Mouse (Mus musculus): ENCODE data around the gene Tacr3. TPM values are rescaled to one million over a fixed set of nuclear protein-coding genes. Genes with fewer than 3 reads are reported as not detected.

Tacr3 gene
- polyA plus RNA-seq, 1 experiment from 2014 or later, result 1.9 TPM

DNA sequence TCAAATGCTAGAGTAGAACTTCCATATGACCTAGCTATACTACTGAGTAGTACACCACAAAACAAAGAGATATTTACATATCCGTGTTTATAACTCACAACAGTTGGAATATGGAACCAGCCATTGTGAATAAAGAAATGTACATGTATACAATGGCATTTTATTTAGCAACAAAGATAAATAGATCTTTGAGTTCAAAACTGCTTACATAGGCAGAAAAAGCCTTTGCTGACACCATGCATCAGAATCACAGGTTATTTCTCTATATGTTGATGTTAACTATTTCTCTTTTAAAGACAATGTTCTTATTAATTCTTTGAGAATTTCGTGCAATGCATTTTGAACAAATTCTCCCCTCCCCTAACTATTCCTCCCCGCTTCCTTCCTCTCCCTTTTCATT, 80.1 kb downstream of the Tacr3 start:
- H3K9me3 ChIP-seq (ENCODE audit: control insufficient read depth, low read length), result no peaks in the 10 kb centered on the region
- H3K4me1 ChIP-seq (replicated peaks; ENCODE audit: control insufficient read depth, insufficient read depth), result no peaks in the 10 kb centered on the region
- H3K27ac ChIP-seq (replicated peaks), result no peak overlapping the region
- ATAC-seq (ENCODE audit: low FRiP score, low TSS enrichment) (no peak), DNase-seq (ENCODE audit: low spot score) (no peak)
- no peak for TF ChIP-seq CTCF (IDR thresholded peaks at IDR 0.05; ENCODE audit: low read depth)
- TF ChIP-seq EP300 (optimal IDR thresholded peaks at IDR 0.05), result no peak
- H3K27me3 ChIP-seq (ENCODE audit: control insufficient read depth, insufficient read depth, low read length), result no peaks in the 10 kb centered on the region
- 75% methylated on average over 3 of the region's 3 CpGs for WGBS
- H3K36me3 ChIP-seq (ENCODE audit: control insufficient read depth, insufficient read depth, low read length), result no peaks in the 10 kb centered on the region
- H3K9ac ChIP-seq (ENCODE audit: low read length), result no peak overlapping the region
- H3K4me2 ChIP-seq (replicated peaks; ENCODE audit: low read depth), result no peak overlapping the region
- H3K4me3 ChIP-seq (ENCODE audit: low read depth, low read length), result no peak overlapping the region

DNA sequence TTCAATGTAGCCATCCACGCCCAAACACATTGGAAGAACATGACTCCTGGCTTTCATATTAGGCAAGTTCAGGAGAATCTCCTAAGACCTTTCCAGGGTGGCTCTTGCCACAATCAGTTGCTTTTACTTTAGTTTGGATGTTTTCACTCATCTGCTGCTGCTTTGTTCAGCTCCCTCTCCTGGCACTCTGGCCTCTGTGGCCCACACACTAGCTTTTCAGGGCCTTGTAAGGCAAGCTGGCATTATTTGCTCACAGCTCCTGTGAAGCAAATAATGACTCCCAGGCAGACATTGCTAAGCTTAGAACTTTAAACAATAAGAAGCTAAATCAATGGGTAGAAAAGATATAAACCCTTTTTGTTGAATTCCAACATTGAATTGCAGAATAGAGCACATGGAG, 105.9 kb downstream of the Tacr3 start:
- Histone ChIP-seq H3K9ac (ENCODE audit: low read length) (no peak overlapping the region), H3K36me3 (ENCODE audit: control insufficient read depth, insufficient read depth, low read length) (no peaks in the 10 kb centered on the region), H3K9me3 (ENCODE audit: control insufficient read depth, low read length) (no peaks in the 10 kb centered on the region), H3K4me1 (replicated peaks; ENCODE audit: control insufficient read depth, insufficient read depth) (no peaks in the 10 kb centered on the region), H3K27me3 (ENCODE audit: control insufficient read depth, insufficient read depth, low read length) (no peaks in the 10 kb centered on the region), H3K4me3 (ENCODE audit: low read depth, low read length) (no peak overlapping the region), H3K27ac (replicated peaks) (no peak overlapping the region), H3K4me2 (replicated peaks; ENCODE audit: low read depth) (no peak overlapping the region)
- 90% methylated on average over 1 of the region's 1 CpGs for WGBS
- TF ChIP-seq CTCF (IDR thresholded peaks at IDR 0.05; ENCODE audit: low read depth) (no peak), EP300 (optimal IDR thresholded peaks at IDR 0.05) (no peak)
- DNase-seq (ENCODE audit: low spot score), result no peak
- ATAC-seq (ENCODE audit: low FRiP score, low TSS enrichment), result no peak

DNA sequence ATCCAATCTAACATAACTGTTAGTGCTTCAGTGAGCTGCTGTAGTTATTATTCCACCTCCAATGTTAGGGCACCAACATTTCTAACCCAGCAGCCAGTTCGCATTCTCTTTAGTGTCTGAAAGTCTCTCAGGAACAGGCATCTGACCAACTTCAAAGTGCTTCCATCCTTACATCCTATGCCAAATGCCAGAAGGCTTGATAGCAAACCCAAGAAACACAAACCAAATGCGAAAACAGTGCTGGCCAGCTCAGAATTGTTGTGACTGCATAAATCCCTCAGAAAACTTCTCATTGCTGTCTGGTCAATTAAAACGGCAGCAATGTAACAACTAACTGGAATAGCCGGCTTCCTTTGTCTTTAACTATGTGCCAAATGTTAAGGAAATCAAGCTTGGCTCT, 106.7 kb downstream of the Tacr3 start:
- Histone ChIP-seq H3K9me3 (ENCODE audit: control insufficient read depth, low read length) (no peaks in the 10 kb centered on the region), H3K4me3 (ENCODE audit: low read depth, low read length) (no peak overlapping the region), H3K27me3 (ENCODE audit: control insufficient read depth, insufficient read depth, low read length) (no peaks in the 10 kb centered on the region), H3K36me3 (ENCODE audit: control insufficient read depth, insufficient read depth, low read length) (no peaks in the 10 kb centered on the region), H3K4me1 (replicated peaks; ENCODE audit: control insufficient read depth, insufficient read depth) (no peaks in the 10 kb centered on the region), H3K9ac (ENCODE audit: low read length) (no peak overlapping the region), H3K27ac (replicated peaks) (no peak overlapping the region), H3K4me2 (replicated peaks; ENCODE audit: low read depth) (no peak overlapping the region)
- WGBS, result 83% methylated on average over 4 of the region's 4 CpGs
- no peak for DNase-seq (ENCODE audit: low spot score)
- ATAC-seq (ENCODE audit: low FRiP score, low TSS enrichment), result no peak
- TF ChIP-seq EP300 (optimal IDR thresholded peaks at IDR 0.05), result no peak
- no peak for TF ChIP-seq CTCF (IDR thresholded peaks at IDR 0.05; ENCODE audit: low read depth)

DNA sequence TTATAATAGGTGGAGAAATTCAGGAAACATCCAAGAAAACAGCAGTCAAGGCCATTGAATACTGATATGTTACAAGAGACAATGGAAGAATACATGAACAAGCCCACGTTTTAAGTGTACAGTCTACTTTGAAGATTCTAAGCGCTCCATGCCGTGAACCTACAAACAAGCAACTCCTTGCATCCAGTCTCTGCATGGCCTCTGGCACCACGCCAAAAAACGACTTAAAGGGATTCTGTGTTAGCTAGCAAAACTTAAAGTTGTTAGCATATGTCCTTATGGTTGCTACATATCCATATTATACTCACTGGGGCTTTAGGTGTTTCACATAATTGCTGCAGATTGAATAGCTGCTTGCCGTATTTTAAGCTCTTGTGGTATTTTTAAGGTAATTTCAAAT, 134.7 kb downstream of the Tacr3 start:
- DNase-seq (ENCODE audit: low spot score), result no peak

DNA sequence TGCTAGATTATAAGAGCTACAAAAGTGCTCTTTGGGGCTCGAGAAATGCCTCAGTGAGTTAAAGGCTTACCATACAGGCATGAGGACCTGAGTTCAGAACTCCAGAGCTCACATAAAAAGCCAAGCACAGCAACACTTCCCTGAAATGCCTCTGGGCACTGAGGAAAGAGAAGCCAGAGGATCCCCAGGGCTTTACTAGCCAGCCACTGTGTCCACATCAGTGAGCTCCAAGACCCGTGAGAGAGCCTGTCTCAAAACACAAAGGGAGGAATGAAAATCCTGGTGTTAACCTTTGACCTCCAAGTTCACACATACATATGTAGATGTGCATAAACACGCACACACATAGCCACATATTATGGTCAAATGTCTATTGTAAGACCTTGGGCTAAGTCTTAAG, 150.1 kb downstream of the Tacr3 start:
- no peak overlapping the region for H3K27ac ChIP-seq (replicated peaks)
- no peak for TF ChIP-seq CTCF (IDR thresholded peaks at IDR 0.05; ENCODE audit: low read depth)
- TF ChIP-seq EP300 (optimal IDR thresholded peaks at IDR 0.05), result no peak
- H3K27me3 ChIP-seq (ENCODE audit: control insufficient read depth, insufficient read depth, low read length), result no peaks in the 10 kb centered on the region
- no peaks in the 10 kb centered on the region for H3K36me3 ChIP-seq (ENCODE audit: control insufficient read depth, insufficient read depth, low read length)
- H3K4me3 ChIP-seq (ENCODE audit: low read depth, low read length), result no peak overlapping the region
- DNase-seq (ENCODE audit: low spot score) (no peak), ATAC-seq (ENCODE audit: low FRiP score, low TSS enrichment) (no peak)
- no peak overlapping the region for H3K9ac ChIP-seq (ENCODE audit: low read length)
- WGBS, result 72% methylated on average over 3 of the region's 3 CpGs
- no peak overlapping the region for H3K4me2 ChIP-seq (replicated peaks; ENCODE audit: low read depth)
- H3K4me1 ChIP-seq (replicated peaks; ENCODE audit: control insufficient read depth, insufficient read depth), result no peaks in the 10 kb centered on the region
- no peaks in the 10 kb centered on the region for H3K9me3 ChIP-seq (ENCODE audit: control insufficient read depth, low read length)

More for the DNA sequence above, 134.7 kb downstream of the Tacr3 start:
- no peaks in the 10 kb centered on the region for H3K4me1 ChIP-seq (replicated peaks; ENCODE audit: control insufficient read depth, insufficient read depth)
- H3K4me2 ChIP-seq (replicated peaks; ENCODE audit: low read depth), result no peak overlapping the region
- 49% methylated on average over 6 of the region's 6 CpGs for WGBS
- H3K36me3 ChIP-seq (ENCODE audit: control insufficient read depth, insufficient read depth, low read length), result no peaks in the 10 kb centered on the region
- no peak for TF ChIP-seq EP300 (optimal IDR thresholded peaks at IDR 0.05)
- no peak for TF ChIP-seq CTCF (IDR thresholded peaks at IDR 0.05; ENCODE audit: low read depth)
- no peaks in the 10 kb centered on the region for H3K27me3 ChIP-seq (ENCODE audit: control insufficient read depth, insufficient read depth, low read length)
- H3K27ac ChIP-seq (replicated peaks), result no peak overlapping the region
- no peak overlapping the region for H3K4me3 ChIP-seq (ENCODE audit: low read depth, low read length)
- ATAC-seq (ENCODE audit: low FRiP score, low TSS enrichment), result no peak
- no peaks in the 10 kb centered on the region for H3K9me3 ChIP-seq (ENCODE audit: control insufficient read depth, low read length)
- H3K9ac ChIP-seq (ENCODE audit: low read length), result no peak overlapping the region

DNA sequence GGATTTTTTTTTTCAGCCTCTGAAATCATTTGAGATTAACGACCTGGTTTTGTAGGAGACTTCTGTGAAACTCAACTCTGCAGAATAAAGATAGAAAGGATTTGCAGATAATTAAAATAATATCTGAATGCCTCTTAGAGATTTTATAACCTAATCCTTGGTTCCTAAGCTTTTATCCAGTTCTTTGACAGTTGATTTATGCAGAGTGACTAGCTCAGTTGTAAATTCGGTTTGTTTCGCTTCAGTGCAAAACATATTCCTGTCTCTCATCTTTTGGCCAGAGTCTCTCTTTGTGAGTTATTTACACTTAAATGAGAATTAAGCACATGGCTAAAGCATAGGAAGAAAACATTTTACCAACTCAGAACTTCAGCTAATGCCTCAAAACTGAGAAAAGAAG, 151.3 kb downstream of the Tacr3 start:
- no peak for TF ChIP-seq EP300 (optimal IDR thresholded peaks at IDR 0.05)
- TF ChIP-seq CTCF (IDR thresholded peaks at IDR 0.05; ENCODE audit: low read depth), result no peak
- Histone ChIP-seq H3K4me3 (ENCODE audit: low read depth, low read length) (no peak overlapping the region), H3K27ac (replicated peaks) (no peak overlapping the region), H3K36me3 (ENCODE audit: control insufficient read depth, insufficient read depth, low read length) (no peaks in the 10 kb centered on the region), H3K27me3 (ENCODE audit: control insufficient read depth, insufficient read depth, low read length) (no peaks in the 10 kb centered on the region), H3K9me3 (ENCODE audit: control insufficient read depth, low read length) (no peaks in the 10 kb centered on the region), H3K9ac (ENCODE audit: low read length) (no peak overlapping the region), H3K4me1 (replicated peaks; ENCODE audit: control insufficient read depth, insufficient read depth) (no peaks in the 10 kb centered on the region), H3K4me2 (replicated peaks; ENCODE audit: low read depth) (no peak overlapping the region)
- WGBS, result 30% methylated on average over 3 of the region's 3 CpGs
- DNase-seq (ENCODE audit: low spot score) (no peak), ATAC-seq (ENCODE audit: low FRiP score, low TSS enrichment) (no peak)
